Mouse (Mus musculus) spleen, adult 18-20 months (tissue): ENCODE data around the gene Gm13304.
"Not testable (repeated sequence)": the region's sequence is repeated elsewhere in the genome, so short reads cannot be mapped to it uniquely, and the experiment has no call there.

Experiments
- DNase-seq, 2 experiments: peaks; one replicate each; pipeline ENCODE4 v3.0.0; 2022; ENCODE audit warnings: mixed read lengths in 2 of 2

Gm13304 gene

GRCm38 (mm10) chr4:42114517-42114916 lies at the start of gene Gm13304:
TSS of gene Gm13304 (plus strand) at chr4:42114817.
- DNase-seq: not testable (repeated sequence)

GRCm38 (mm10) chr4:42090907-42091306 lies 23.7 kb upstream of the Gm13304 start, which contains the start of gene Gm3893:
TSS of gene Gm3893 (plus strand) at chr4:42091207.
- DNase-seq: not testable (repeated sequence)

GRCm38 (mm10) chr4:42153136-42153535 lies 38.5 kb downstream of the Gm13304 start, which contains the start of gene Gm13306:
TSS of gene Gm13306 (plus strand) at chr4:42153436.
- not testable (repeated sequence) for DNase-seq
